Mouse (Mus musculus): ENCODE results near the gene Sdc1. TPM values are rescaled to one million over a fixed set of nuclear protein-coding genes. Genes with fewer than 3 reads are reported as not detected.

Gene Sdc1
- polyA plus RNA-seq, 1 experiment from 2014 or later = 79.3 TPM

DNA sequence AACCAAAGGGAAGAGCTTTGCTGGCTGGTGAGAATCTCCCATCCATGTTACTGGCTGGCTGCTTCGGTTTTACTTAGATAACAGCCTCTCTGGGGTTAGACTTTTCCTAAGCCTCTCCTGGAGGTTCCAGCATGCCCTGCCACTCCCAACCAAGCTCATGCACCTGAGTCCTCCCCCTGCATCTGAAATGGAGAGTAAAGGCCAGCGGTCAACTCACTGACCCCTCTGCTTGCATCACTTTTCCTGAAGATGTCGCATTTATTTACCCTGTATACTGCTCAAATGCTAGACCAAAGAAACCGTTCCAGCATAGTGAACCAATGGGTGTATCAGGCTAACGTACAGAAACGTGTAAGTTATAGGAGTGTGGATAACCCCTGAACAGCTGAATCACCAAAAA, 38.5 kb downstream of the Sdc1 start:
- Histone ChIP-seq H3K36me3 (no peaks in the 10 kb centered on the region), H3K9ac (replicated peaks) (no peak overlapping the region), H3K4me1 (no peaks in the 10 kb centered on the region), H3K4me3 (no peak overlapping the region), H3K9me3 (no peaks in the 10 kb centered on the region), H3K27ac (replicated peaks) (no peak overlapping the region), H3K4me2 (replicated peaks) (no peak overlapping the region), H3K27me3 (no peaks in the 10 kb centered on the region)
- ATAC-seq (ENCODE audit: low FRiP score, low read depth) = no peak
- WGBS = 86% methylated on average over 6 of the region's 6 CpGs

DNA sequence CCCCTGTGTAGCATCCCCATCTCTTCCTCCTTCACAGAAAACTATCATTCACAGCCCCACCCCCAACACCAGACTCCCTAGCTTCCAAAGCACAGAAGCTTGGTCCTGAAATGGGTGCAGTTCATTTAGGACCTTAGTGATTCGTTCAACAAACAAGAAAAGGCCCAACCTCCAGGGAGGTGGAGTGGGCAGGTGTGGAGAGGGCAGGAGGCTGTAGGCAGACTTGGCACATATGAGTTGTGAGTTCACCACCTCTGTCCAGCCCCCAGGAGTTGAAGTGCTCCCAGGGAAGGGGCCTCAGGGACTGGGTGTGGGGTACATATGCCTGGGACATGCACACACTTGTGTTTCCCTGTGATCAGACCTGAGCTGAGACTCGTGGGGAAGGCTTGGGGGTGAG, 39.8 kb downstream of the Sdc1 start:
- no peaks in the 10 kb centered on the region for H3K36me3 ChIP-seq
- no peaks in the 10 kb centered on the region for H3K27me3 ChIP-seq
- H3K4me3 ChIP-seq = no peak overlapping the region
- no peak for ATAC-seq (ENCODE audit: low FRiP score, low read depth)
- 65% methylated on average over 2 of the region's 2 CpGs for WGBS
- no peak overlapping the region for H3K27ac ChIP-seq (replicated peaks)
- H3K9me3 ChIP-seq = no peaks in the 10 kb centered on the region
- H3K9ac ChIP-seq (replicated peaks) = no peak overlapping the region
- H3K4me2 ChIP-seq (replicated peaks) = no peak overlapping the region
- no peaks in the 10 kb centered on the region for H3K4me1 ChIP-seq

DNA sequence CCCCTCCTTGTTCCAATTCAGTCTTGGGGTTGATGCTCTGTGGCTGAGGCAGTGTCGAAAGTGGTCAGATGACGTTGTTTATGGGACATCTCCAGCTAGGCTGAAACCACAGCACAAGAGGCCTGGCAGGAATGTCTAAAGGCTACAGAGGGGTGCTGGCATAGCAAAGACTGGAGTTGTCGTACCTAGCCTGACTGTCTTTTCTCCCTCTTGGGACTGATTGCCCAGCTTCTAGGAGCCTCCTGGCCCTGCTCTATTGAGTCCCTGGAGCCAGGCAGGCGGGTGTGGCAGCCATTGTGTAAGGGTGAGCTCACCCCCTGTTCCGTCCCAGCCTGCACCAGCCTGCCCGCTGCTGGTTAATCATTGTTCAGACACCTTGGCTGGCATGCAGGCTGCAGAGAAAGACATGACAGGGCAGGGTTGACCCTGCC, 40.3 kb downstream of the Sdc1 start:
- WGBS = 72% methylated on average over 6 of the region's 6 CpGs

DNA sequence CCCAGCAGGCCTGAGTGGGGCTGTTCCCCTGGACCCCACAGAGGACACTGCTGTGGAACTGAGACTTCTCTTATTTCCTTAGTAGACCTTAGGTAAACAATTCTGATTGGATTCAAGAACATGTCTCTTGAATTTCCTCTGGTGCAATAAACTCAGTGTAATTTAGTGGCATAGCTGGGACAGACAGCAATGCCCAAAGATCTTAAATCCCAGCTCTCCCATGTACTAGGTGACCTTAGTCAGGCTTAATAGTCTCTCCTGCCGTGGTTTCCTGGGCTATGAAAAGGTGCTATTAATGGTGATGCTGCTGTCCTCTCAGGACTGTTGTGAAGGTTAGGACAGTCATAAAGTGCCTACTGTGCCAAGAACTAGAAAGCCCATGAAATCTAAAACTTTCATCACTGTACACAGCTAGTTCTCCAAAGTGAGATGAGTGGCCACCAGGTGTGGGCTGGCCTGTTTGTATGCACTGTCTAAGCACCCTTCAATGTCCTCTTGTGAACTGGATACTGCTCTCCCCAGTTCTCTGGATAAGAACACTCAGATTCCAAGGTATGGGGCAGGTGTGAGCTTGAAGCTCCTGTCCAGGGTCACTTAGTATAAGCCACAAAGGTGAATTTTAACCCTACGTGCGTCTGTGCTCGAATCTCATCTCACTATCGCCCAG, 40.9 kb downstream of the Sdc1 start:
- no peak overlapping the region for H3K9ac ChIP-seq (replicated peaks)
- no peak overlapping the region for H3K4me2 ChIP-seq (replicated peaks)
- no peaks in the 10 kb centered on the region for H3K9me3 ChIP-seq
- 90% methylated on average over 5 of the region's 5 CpGs for WGBS
- H3K27me3 ChIP-seq = no peaks in the 10 kb centered on the region
- H3K27ac ChIP-seq (replicated peaks) = no peak overlapping the region
- H3K36me3 ChIP-seq = no peaks in the 10 kb centered on the region
- H3K4me1 ChIP-seq = no peaks in the 10 kb centered on the region
- no peak overlapping the region for H3K4me3 ChIP-seq
- ATAC-seq (ENCODE audit: low FRiP score, low read depth) = no peak

More for the DNA sequence above, 40.3 kb downstream of the Sdc1 start:
- Histone ChIP-seq H3K27me3 (no peaks in the 10 kb centered on the region), H3K9ac (replicated peaks) (no peak overlapping the region), H3K4me2 (replicated peaks) (no peak overlapping the region), H3K9me3 (no peaks in the 10 kb centered on the region), H3K27ac (replicated peaks) (no peak overlapping the region), H3K36me3 (no peaks in the 10 kb centered on the region), H3K4me1 (no peaks in the 10 kb centered on the region), H3K4me3 (no peak overlapping the region)
- no peak for ATAC-seq (ENCODE audit: low FRiP score, low read depth)

DNA sequence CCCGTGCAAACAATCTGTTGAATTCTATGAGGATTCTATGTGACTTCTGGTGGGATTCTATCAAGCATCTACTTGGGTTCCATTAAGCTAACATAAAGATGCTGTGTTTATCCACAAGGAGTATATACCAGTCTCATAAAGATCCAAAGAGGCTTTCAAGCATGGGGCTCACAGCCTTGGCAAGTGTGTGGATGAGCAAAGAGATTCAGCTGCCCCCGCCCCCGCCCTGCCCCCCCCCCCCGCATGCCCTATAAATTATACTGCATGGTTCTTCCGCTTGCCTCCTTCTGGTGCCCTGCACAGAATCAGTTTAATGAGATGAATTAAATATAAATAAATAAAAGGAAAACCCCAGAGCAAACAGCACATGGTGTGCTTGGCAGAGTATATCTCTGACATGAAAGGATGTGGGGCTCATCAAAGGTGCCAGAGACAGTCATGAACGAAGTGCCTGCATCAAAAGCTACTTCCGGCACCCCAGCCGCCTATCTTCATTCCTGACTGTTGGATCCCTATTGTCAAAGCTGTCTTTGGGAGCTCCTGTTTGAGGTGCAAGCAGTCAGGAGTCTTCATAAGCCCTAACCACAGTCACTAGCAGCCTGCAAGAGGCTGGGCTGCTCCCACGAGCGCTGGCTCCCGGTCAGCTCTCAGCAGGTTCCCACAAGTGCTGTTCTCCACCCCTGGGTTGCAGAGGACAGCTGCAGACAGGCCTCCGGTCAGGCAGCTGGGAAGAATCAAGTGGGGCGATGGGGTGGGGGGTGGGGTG, 46.5 kb downstream of the Sdc1 start:
- no peak overlapping the region for H3K4me2 ChIP-seq (replicated peaks)
- no peaks in the 10 kb centered on the region for H3K36me3 ChIP-seq
- H3K9me3 ChIP-seq = no peaks in the 10 kb centered on the region
- no peak overlapping the region for H3K4me3 ChIP-seq
- no peak overlapping the region for H3K27ac ChIP-seq (replicated peaks)
- 35% methylated on average over 13 of the region's 13 CpGs for WGBS
- no peaks in the 10 kb centered on the region for H3K27me3 ChIP-seq
- H3K4me1 ChIP-seq = no peaks in the 10 kb centered on the region
- no peak for ATAC-seq (ENCODE audit: low FRiP score, low read depth)
- no peak overlapping the region for H3K9ac ChIP-seq (replicated peaks)

DNA sequence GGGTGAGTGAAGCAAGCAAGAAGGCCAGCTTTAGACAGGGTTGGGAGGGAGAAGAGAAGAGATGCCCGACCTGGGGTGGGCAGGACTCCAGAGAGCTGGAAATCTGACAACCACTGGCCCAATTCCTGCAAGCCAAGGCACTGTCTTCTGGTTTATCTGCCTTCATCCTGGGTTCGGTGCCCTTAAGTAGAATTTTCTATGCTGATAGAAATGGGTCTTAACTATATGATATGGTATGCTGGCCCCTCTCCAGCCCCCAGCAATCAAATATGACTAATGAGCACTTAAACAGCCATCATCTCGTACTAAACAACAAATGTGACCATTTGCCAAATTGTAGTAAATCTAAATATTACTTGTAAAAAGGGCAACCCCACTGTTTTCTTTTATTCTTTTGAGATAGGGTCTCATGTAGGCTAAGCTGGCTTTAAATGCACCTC, 47.1 kb downstream of the Sdc1 start:
- no peaks in the 10 kb centered on the region for H3K36me3 ChIP-seq
- H3K27ac ChIP-seq (replicated peaks) = no peak overlapping the region
- no peaks in the 10 kb centered on the region for H3K4me1 ChIP-seq
- H3K4me2 ChIP-seq (replicated peaks) = no peak overlapping the region
- H3K27me3 ChIP-seq = no peaks in the 10 kb centered on the region
- WGBS = 65% methylated on average over 3 of the region's 3 CpGs
- no peak for ATAC-seq (ENCODE audit: low FRiP score, low read depth)
- no peaks in the 10 kb centered on the region for H3K9me3 ChIP-seq
- no peak overlapping the region for H3K9ac ChIP-seq (replicated peaks)
- no peak overlapping the region for H3K4me3 ChIP-seq

DNA sequence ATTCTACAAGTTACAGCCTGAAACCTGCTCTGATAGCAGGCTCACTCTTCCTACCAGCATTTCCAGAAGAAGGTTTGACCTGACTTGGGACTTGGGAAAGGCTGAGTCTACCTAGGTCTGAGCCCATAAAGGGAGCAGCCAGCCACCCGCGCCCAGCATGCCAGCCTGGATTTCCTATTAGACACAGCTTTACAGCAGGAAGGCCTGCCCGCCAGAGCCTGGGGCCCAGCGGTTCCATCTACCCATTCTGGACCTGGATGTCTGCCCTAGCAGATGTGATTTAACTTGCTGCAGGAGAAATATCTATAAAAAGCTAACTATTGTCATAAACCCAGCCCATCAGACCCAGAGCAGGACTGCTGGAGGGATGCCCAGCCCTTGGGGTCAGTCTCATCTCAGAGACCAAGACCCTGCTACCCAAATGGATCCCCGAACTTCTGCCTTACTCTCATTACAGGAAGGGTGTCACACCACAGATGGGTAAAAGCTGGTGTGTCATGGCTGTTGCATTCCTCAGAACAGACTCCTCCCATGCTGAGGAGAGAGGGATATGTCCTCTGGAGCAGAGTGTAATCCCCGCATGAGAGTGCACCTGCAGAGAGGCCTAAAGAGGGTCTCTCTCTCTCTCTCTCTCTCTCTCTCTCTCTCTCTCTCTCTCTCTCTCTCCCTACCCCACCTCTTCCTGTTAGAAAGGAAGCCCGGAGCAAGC, 54.0 kb downstream of the Sdc1 start:
- no peak for ATAC-seq (ENCODE audit: low FRiP score, low read depth)
- no peak overlapping the region for H3K27ac ChIP-seq (replicated peaks)
- H3K36me3 ChIP-seq = no peaks in the 10 kb centered on the region
- H3K4me1 ChIP-seq = no peaks in the 10 kb centered on the region
- no peaks in the 10 kb centered on the region for H3K9me3 ChIP-seq
- 78% methylated on average over 7 of the region's 7 CpGs for WGBS
- no peak overlapping the region for H3K9ac ChIP-seq (replicated peaks)
- H3K4me2 ChIP-seq (replicated peaks) = no peak overlapping the region
- H3K4me3 ChIP-seq = no peak overlapping the region
- no peaks in the 10 kb centered on the region for H3K27me3 ChIP-seq

DNA sequence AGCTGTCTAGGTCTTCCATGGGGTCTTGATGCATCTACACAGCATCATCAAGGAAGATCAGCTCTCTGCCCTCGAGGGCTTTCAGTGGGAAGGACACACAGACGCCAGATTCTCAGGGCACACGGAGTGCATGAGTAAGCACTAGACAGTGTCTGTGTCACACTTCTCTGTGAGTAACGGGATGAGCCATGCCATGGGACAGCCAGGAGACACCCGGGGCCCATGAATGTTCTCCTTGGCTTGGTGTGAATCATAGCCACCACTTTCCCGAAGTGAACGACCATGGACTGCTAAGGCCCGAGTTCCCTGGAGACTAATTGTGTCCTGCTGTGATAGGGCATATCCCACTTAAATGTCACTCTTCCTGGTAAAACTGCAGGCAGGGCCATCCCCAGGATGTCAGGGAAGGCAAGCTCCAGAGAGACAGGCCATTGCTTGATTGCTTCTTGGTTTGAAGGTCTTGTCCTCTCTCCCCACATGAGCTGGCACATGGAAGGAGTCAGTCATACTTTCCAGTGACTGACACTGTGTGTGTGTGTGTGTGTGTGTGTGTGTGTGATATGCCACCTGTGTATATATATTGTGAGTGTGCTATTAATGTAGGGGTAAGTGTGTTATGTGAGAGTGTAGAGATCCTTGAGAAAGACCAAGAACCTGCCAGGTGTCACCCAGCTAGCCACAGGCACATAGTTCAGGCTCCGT, 56.0 kb downstream of the Sdc1 start:
- no peak overlapping the region for H3K9ac ChIP-seq (replicated peaks)
- ATAC-seq (ENCODE audit: low FRiP score, low read depth) = no peak

DNA sequence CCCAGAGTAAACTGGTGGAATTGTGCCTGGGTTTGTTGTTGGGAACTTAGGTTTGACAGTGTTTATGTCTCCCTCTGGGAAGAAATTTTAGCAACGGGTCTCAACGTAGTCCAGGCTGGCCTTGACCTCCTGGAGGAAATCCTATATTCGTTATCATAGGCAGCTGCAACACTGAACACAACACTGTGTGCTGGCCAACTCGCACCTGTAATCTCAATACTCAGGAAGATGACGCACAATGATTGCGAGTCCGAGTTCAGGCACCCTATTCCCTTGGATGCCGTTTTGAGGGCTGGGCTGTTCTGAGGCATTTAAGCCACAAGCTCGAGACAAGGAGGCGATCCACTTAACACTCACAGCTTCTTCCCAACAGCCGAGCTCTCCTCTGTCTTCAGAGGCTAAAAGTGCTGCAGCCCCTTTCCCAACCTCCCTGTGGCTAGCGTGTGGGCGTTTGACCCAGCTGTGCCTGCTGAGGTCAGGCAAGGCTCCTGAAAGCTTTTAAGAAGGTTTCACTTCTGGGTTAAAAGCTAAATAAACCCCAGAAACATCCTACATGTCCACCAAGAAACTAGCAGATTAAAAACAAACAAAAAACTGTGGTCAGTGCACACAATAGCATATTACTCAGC, 58.0 kb downstream of the Sdc1 start:
- Histone ChIP-seq H3K9me3 (no peaks in the 10 kb centered on the region), H3K9ac (replicated peaks) (no peak overlapping the region), H3K27me3 (no peaks in the 10 kb centered on the region), H3K27ac (replicated peaks) (no peak overlapping the region), H3K36me3 (no peaks in the 10 kb centered on the region), H3K4me2 (replicated peaks) (no peak overlapping the region), H3K4me1 (no peaks in the 10 kb centered on the region), H3K4me3 (no peak overlapping the region)
- 81% methylated on average over 13 of the region's 13 CpGs for WGBS
- no peak for ATAC-seq (ENCODE audit: low FRiP score, low read depth)

More for the DNA sequence above, 56.0 kb downstream of the Sdc1 start:
- H3K27me3 ChIP-seq = no peaks in the 10 kb centered on the region
- H3K27ac ChIP-seq (replicated peaks) = no peak overlapping the region
- H3K4me1 ChIP-seq = no peaks in the 10 kb centered on the region
- no peaks in the 10 kb centered on the region for H3K9me3 ChIP-seq
- WGBS = 86% methylated on average over 9 of the region's 9 CpGs
- no peaks in the 10 kb centered on the region for H3K36me3 ChIP-seq
- H3K4me2 ChIP-seq (replicated peaks) = no peak overlapping the region
- no peak overlapping the region for H3K4me3 ChIP-seq

DNA sequence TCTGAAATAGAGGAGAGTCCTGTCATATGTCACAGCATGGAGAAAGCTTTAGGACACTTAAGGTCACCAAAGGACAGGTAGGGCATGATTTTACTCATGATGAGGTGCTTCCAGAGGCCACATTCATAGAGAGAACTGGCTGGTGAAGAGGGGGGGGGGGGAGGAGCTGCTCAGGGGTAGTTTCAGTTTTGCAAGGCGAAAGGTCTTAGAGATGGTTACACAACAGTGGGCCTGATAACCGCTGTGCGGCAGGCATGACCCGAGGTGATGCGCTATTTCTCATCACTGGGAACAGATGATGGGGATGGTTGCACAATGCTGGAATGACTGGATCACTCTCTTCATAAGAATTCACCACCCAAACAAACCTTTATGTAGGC, 58.5 kb downstream of the Sdc1 start:
- Histone ChIP-seq H3K4me3 (no peak overlapping the region), H3K9me3 (no peaks in the 10 kb centered on the region), H3K9ac (replicated peaks) (no peak overlapping the region), H3K4me1 (no peaks in the 10 kb centered on the region), H3K36me3 (no peaks in the 10 kb centered on the region), H3K4me2 (replicated peaks) (no peak overlapping the region), H3K27ac (replicated peaks) (no peak overlapping the region), H3K27me3 (no peaks in the 10 kb centered on the region)
- 92% methylated on average over 5 of the region's 5 CpGs for WGBS
- no peak for ATAC-seq (ENCODE audit: low FRiP score, low read depth)

DNA sequence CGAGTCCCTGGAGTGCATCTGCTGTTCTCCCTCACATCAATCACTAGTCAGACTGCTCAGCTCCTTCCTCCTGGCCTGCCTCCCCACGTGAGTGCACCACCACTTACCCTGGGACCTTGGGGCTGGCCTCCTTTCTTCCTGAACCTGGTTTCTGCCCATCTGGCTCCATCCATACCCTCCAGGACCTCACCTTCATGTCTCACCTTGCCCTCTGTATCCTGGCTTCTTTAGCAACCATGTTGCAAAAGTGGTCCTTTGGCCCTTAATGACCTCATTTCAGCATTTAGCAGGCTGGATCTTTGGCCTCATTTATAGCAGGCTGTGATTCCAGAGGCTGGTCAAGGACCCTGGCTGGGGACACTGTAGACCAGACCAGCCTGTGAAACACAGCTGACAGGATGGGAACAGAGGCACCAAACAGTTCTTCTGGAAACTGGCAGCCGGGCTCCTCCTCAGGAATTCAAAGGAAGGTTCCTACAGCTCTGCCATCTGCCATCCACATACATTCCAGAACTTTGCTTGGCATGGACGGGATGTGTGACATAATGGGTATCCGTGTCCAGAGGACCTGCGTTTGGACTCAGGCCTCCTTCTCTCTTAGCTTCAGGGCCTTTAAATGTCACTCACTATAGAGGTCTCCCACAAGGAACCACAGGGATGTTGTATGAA, 60.0 kb downstream of the Sdc1 start:
- no peak for ATAC-seq (ENCODE audit: low FRiP score, low read depth)
- Histone ChIP-seq H3K9ac (replicated peaks) (no peak overlapping the region), H3K4me2 (replicated peaks) (no peak overlapping the region), H3K36me3 (no peaks in the 10 kb centered on the region), H3K27ac (replicated peaks) (no peak overlapping the region), H3K4me1 (no peaks in the 10 kb centered on the region), H3K4me3 (no peak overlapping the region), H3K9me3 (no peaks in the 10 kb centered on the region), H3K27me3 (no peaks in the 10 kb centered on the region)
- 79% methylated on average over 6 of the region's 6 CpGs for WGBS

Measured in midbrain, embryonic 12.5 days (tissue).